Mouse (Mus musculus) MEL (cell line): ENCODE data around the gene Adar. TPM values are rescaled to one million over a fixed set of nuclear protein-coding genes. Genes with fewer than 3 reads are reported as not detected.

Experiments used
- DNase-seq: peaks from one replicate; pipeline ENCODE4 v3.0.0; 2011; ENCODE audit warnings: low read depth, low spot score
- H3K27ac ChIP-seq: 2 replicates; pipeline ENCODE4 v1.5.1; 2012; ENCODE audit warnings: low read depth, mild to moderate bottlenecking, control low read depth, low read length, moderate library complexity; ENCODE audit not compliant: control insufficient read depth
- H3K27me3 ChIP-seq, 2 experiments: fragments of 150-350 bp in 1 of 2; sonication (generic) in 1 of 2; 2 replicates each; pipeline ENCODE4 v1.6.1; 2012; ENCODE audit warnings: low read length in 2 of 2, mild to moderate bottlenecking in 2 of 2, improper control_type of control experiment in 1 of 2, moderate library complexity in 1 of 2; ENCODE audit not compliant: insufficient read depth in 2 of 2, control insufficient read depth in 1 of 2
- H3K36me3 ChIP-seq, 2 experiments: 2 replicates each; pipeline ENCODE4 v1.6.1; 2012 to 2014; ENCODE audit warnings: low read length in 2 of 2, improper control_type of control experiment in 1 of 2, inconsistent platforms in 1 of 2, mild to moderate bottlenecking in 1 of 2; ENCODE audit not compliant: insufficient read depth in 2 of 2, control insufficient read depth in 1 of 2
- H3K4me1 ChIP-seq, 2 experiments: fragments of 150-350 bp in 1 of 2; sonication (generic) in 1 of 2; 2 replicates each; pipeline ENCODE4 v1.6.1; 2012; ENCODE audit warnings: low read length in 2 of 2, improper control_type of control experiment in 1 of 2, mild to moderate bottlenecking in 1 of 2; ENCODE audit not compliant: insufficient read depth in 2 of 2, control insufficient read depth in 1 of 2
- H3K4me3 ChIP-seq, 2 experiments: fragments of 150-350 bp in 1 of 2; sonication (generic) in 1 of 2; 2 replicates each; pipeline ENCODE4 v1.5.1; 2012; ENCODE audit warnings: low read depth in 2 of 2, low read length in 2 of 2, mild to moderate bottlenecking in 2 of 2, moderate library complexity in 2 of 2, control low read depth in 1 of 2, improper control_type of control experiment in 1 of 2; ENCODE audit not compliant: control insufficient read depth in 1 of 2, insufficient read depth in 1 of 2
- H3K79me2 ChIP-seq: 2 replicates; pipeline ENCODE4 v1.6.1; 2012; ENCODE audit warnings: mild to moderate bottlenecking, low read length, moderate library complexity; ENCODE audit not compliant: control insufficient read depth, poor library complexity, insufficient read depth
- H3K9ac ChIP-seq: 2 replicates; pipeline ENCODE4 v1.6.1; 2012; ENCODE audit warnings: low read depth, mild to moderate bottlenecking, control low read depth, low read length, moderate library complexity; ENCODE audit not compliant: control insufficient read depth, poor library complexity, severe bottlenecking
- H3K9me3 ChIP-seq: fragments of 150-350 bp; sonication (generic); replicated peaks from 2 replicates; pipeline ENCODE4 v1.6.1; 2012; ENCODE audit warnings: mild to moderate bottlenecking, low read length, improper control_type of control experiment, moderate library complexity; ENCODE audit not compliant: insufficient read depth
- BHLHE40 ChIP-seq: IDR thresholded peaks from 2 replicates; pipeline ENCODE4 v1.6.1; 2012; ENCODE audit warnings: low read depth, mild to moderate bottlenecking, inconsistent platforms, low read length, improper control_type of control experiment, borderline replicate concordance
- CTCF ChIP-seq, 3 experiments: IDR thresholded peaks in 2 of 3; conservative IDR thresholded peaks in 1 of 3; 2 replicates each; pipeline ENCODE4 v1.5.1; 2011 to 2012; ENCODE audit warnings: low read length in 3 of 3, low read depth in 2 of 3, mild to moderate bottlenecking in 2 of 3, improper control_type of control experiment in 1 of 3, inconsistent platforms in 1 of 3, mixed read lengths in 1 of 3, moderate library complexity in 1 of 3; ENCODE audit not compliant: control insufficient read depth in 1 of 3, insufficient read depth in 1 of 3, poor library complexity in 1 of 3, severe bottlenecking in 1 of 3
- ELF1 ChIP-seq: IDR thresholded peaks from 2 replicates; pipeline ENCODE4 v1.6.1; 2014; ENCODE audit warnings: low read depth, mild to moderate bottlenecking, inconsistent platforms, low read length, improper control_type of control experiment, moderate library complexity
- EP300 ChIP-seq, 2 experiments: IDR thresholded peaks; 2 replicates each; pipeline ENCODE4 v1.6.1; 2011; ENCODE audit warnings: improper control_type of control experiment in 2 of 2, low read length in 2 of 2, low read depth in 1 of 2, mild to moderate bottlenecking in 1 of 2
- GATA1 ChIP-seq: IDR thresholded peaks from 2 replicates; pipeline ENCODE4 v1.6.1; 2011; ENCODE audit warnings: low read depth, low read length, improper control_type of control experiment
- MAFK ChIP-seq: IDR thresholded peaks from 2 replicates; pipeline ENCODE4 v1.6.1; 2011; ENCODE audit warnings: low read depth, mild to moderate bottlenecking, low read length, improper control_type of control experiment, borderline replicate concordance
- MAZ ChIP-seq: IDR thresholded peaks from 2 replicates; pipeline ENCODE4 v1.6.1; 2012; ENCODE audit warnings: low read depth, mild to moderate bottlenecking, inconsistent platforms, low read length, improper control_type of control experiment
- MEF2A ChIP-seq: IDR thresholded peaks from 2 replicates; pipeline ENCODE4 v1.6.1; 2014; ENCODE audit warnings: low read depth, mild to moderate bottlenecking, inconsistent platforms, low read length, improper control_type of control experiment; ENCODE audit not compliant: poor library complexity, insufficient replicate concordance, severe bottlenecking; ENCODE audit errors: extremely low read depth
- MXI1 ChIP-seq: IDR thresholded peaks from 2 replicates; pipeline ENCODE4 v1.6.1; 2011; ENCODE audit warnings: mild to moderate bottlenecking, low read depth, low read length, improper control_type of control experiment
- MYB ChIP-seq: IDR thresholded peaks from 2 replicates; pipeline ENCODE4 v1.6.1; 2011; ENCODE audit warnings: mild to moderate bottlenecking, low read depth, low read length, improper control_type of control experiment
- MYC ChIP-seq: IDR thresholded peaks from 2 replicates; pipeline ENCODE4 v1.6.1; 2011; ENCODE audit warnings: low read depth, mild to moderate bottlenecking, low read length, improper control_type of control experiment, moderate library complexity
- NELFE ChIP-seq: IDR thresholded peaks from 2 replicates; pipeline ENCODE4 v1.6.1; 2011; ENCODE audit warnings: low read depth, low read length, improper control_type of control experiment
- POLR2AphosphoS2 ChIP-seq: IDR thresholded peaks from 2 replicates; pipeline ENCODE4 v1.6.1; 2011; ENCODE audit warnings: low read length, improper control_type of control experiment
- POLR2AphosphoS5 ChIP-seq: IDR thresholded peaks from 2 replicates; pipeline ENCODE4 v1.6.1; 2012; ENCODE audit warnings: low read depth, borderline replicate concordance, mild to moderate bottlenecking, inconsistent platforms, low read length, moderate library complexity, mixed read lengths
- TAL1 ChIP-seq: IDR thresholded peaks from 2 replicates; pipeline ENCODE4 v1.6.1; 2012; ENCODE audit warnings: mild to moderate bottlenecking, inconsistent platforms, low read length, moderate library complexity, mixed read lengths
- TBP ChIP-seq: IDR thresholded peaks from 2 replicates; pipeline ENCODE4 v1.8.0; 2011; ENCODE audit warnings: low read depth, low read length, improper control_type of control experiment
- TCF12 ChIP-seq: IDR thresholded peaks from 2 replicates; pipeline ENCODE4 v1.6.1; 2014; ENCODE audit warnings: low read depth, mild to moderate bottlenecking, inconsistent platforms, low read length, improper control_type of control experiment, moderate library complexity
- UBTF ChIP-seq: IDR thresholded peaks from 2 replicates; pipeline ENCODE4 v1.6.1; 2012; ENCODE audit warnings: low read depth, mild to moderate bottlenecking, inconsistent platforms, low read length, improper control_type of control experiment, moderate library complexity, borderline replicate concordance; ENCODE audit not compliant: insufficient read depth
- USF2 ChIP-seq, 2 experiments: IDR thresholded peaks; 2 replicates each; pipeline ENCODE4 v1.6.1; 2011 to 2012; ENCODE audit warnings: improper control_type of control experiment in 2 of 2, low read length in 2 of 2, borderline replicate concordance in 1 of 2, inconsistent platforms in 1 of 2, low read depth in 1 of 2, mild to moderate bottlenecking in 1 of 2; ENCODE audit not compliant: insufficient read depth in 1 of 2
- ZC3H11A ChIP-seq: IDR thresholded peaks from 2 replicates; pipeline ENCODE4 v1.6.1; 2012; ENCODE audit warnings: low read depth, mild to moderate bottlenecking, inconsistent platforms, low read length, improper control_type of control experiment
- ZKSCAN1 ChIP-seq: IDR thresholded peaks from 2 replicates; pipeline ENCODE4 v1.6.1; 2012; ENCODE audit warnings: low read depth, mild to moderate bottlenecking, inconsistent platforms, low read length, improper control_type of control experiment, moderate library complexity
- ZMIZ1 ChIP-seq: IDR thresholded peaks from 2 replicates; pipeline ENCODE4 v1.6.1; 2012; ENCODE audit warnings: low read depth, mild to moderate bottlenecking, inconsistent platforms, low read length, improper control_type of control experiment, moderate library complexity
- polyA plus RNA-seq, 2 experiments: library from polyadenylated mRNA; stranded (reverse) in 1 of 2; unstranded in 1 of 2; fragments of >175 nt in 1 of 2; fragments of >200 nt in 1 of 2; gene quantifications; 2 replicates each; pipeline versions ENCODE4 v1.2.1 to v1.2.4; 2012; ENCODE audit warnings: low replicate concordance in 2 of 2, low read depth in 1 of 2; ENCODE audit not compliant: insufficient read length in 2 of 2, insufficient read depth in 1 of 2, missing spikeins in 1 of 2
- total RNA-seq: library from RNA; depleted of rRNA; stranded (reverse); fragments of 300-350 nt; gene quantifications from 2 replicates; pipeline ENCODE4 v1.2.3, GENCODE M21; 2012

The Adar gene
- total and polyA plus RNA-seq, 3 experiments = 26.7 to 124 (median 45.1) TPM

- TF ChIP-seq ELF1 (no peak), MAZ (no peak), EP300 (IDR thresholded peaks at IDR 0.05; ENCODE audit: low read depth in 1 of 2, low read length in 2 of 2) (no peak), USF2 (IDR thresholded peaks at IDR 0.05; ENCODE audit: borderline replicate concordance in 1 of 2, insufficient read depth in 1 of 2, low read depth in 1 of 2, low read length in 2 of 2) (no peak), BHLHE40 (no peak), MYC (no peak), NELFE (no peak), MYB (no peak), MXI1 (no peak), POLR2AphosphoS2 (no peak), ZC3H11A (no peak), UBTF (no peak), TAL1 (no peak), POLR2AphosphoS5 (no peak), ZKSCAN1 (no peak), TCF12 (no peak), CTCF (IDR thresholded peaks at IDR 0.05 in 2 of 3, conservative IDR thresholded peaks at IDR 0.05 in 1 of 3; ENCODE audit: control insufficient read depth in 1 of 3, insufficient read depth in 1 of 3, low read depth in 2 of 3, low read length in 3 of 3, poor library complexity in 1 of 3, severe bottlenecking in 1 of 3) (no peak), TBP (no peak), ZMIZ1 (no peak), GATA1 (no peak)
- peak; percentile 19 for DNase-seq
- H3K27me3 ChIP-seq = peaks cover 7 to 14% of the 10 kb centered on the region in 2 experiments
- H3K9me3 ChIP-seq = no peaks in the 10 kb centered on the region
- H3K4me3 ChIP-seq = no peak overlapping the region
- H3K27ac ChIP-seq = no peak overlapping the region
- H3K79me2 ChIP-seq = no peaks in the 10 kb centered on the region
- H3K4me1 ChIP-seq = peaks cover 0 to 5% of the 10 kb centered on the region in 2 experiments; a peak in 1 of 4 replicates
- no peak overlapping the region for H3K9ac ChIP-seq
- H3K36me3 ChIP-seq = no peaks in the 10 kb centered on the region
These were observed 47.7 kb upstream of the Adar start for GRCm38 (mm10) chr3:89667131-89667530.

GRCm38 (mm10) chr3:89671334-89671733 lies 43.5 kb upstream of the Adar start:
- H3K27me3 ChIP-seq = peaks cover 11 to 21% of the 10 kb centered on the region in 2 experiments
- 0 out of 4 replicates have a peak, but pooled peaks cover 0 to 5% of the 10 kb centered on the region in 2 experiments for H3K4me1 ChIP-seq
- no peaks in the 10 kb centered on the region for H3K9me3 ChIP-seq

More at GRCm38 (mm10) chr3:89671334-89671733, 43.5 kb upstream of the Adar start:
- Histone ChIP-seq H3K79me2 (no peaks in the 10 kb centered on the region), H3K4me3 (no peak overlapping the region), H3K27ac (no peak overlapping the region), H3K9ac (no peak overlapping the region), H3K36me3 (no peaks in the 10 kb centered on the region)
- TF ChIP-seq CTCF (IDR thresholded peaks at IDR 0.05 in 2 of 3, conservative IDR thresholded peaks at IDR 0.05 in 1 of 3; ENCODE audit: control insufficient read depth in 1 of 3, insufficient read depth in 1 of 3, low read depth in 2 of 3, low read length in 3 of 3, poor library complexity in 1 of 3, severe bottlenecking in 1 of 3) = no peak
- TF ChIP-seq MEF2A = no peak
- TF ChIP-seq MAFK = no peak
- TF ChIP-seq USF2 (IDR thresholded peaks at IDR 0.05; ENCODE audit: borderline replicate concordance in 1 of 2, insufficient read depth in 1 of 2, low read depth in 1 of 2, low read length in 2 of 2) = no peak
- no peak for TF ChIP-seq ZMIZ1
- TF ChIP-seq EP300 (IDR thresholded peaks at IDR 0.05; ENCODE audit: low read depth in 1 of 2, low read length in 2 of 2) = no peak
- DNase-seq = no peak
